Mouse (Mus musculus): ENCODE results near the gene Tcea2. TPM values are rescaled to one million over a fixed set of nuclear protein-coding genes. Genes with fewer than 3 reads are reported as not detected.
A peak's percentile ranks its signal among the peaks of the same experiment; 100 is the strongest.

Gene Tcea2
- polyA plus RNA-seq, 1 experiment from 2014 or later: 25.3 TPM

- Histone ChIP-seq H3K27me3 (replicated peaks; ENCODE audit: control insufficient read depth, insufficient read depth, low read length) (peaks cover 17% of the 10 kb centered on the region), H3K4me2 (ENCODE audit: low read length) (no peak overlapping the region), H3K4me1 (replicated peaks; ENCODE audit: control insufficient read depth, insufficient read depth, low read length) (peaks cover 11% of the 10 kb centered on the region; the same call in 1 of the 2 replicates), H3K9ac (ENCODE audit: low read length) (no peak overlapping the region), H3K36me3 (ENCODE audit: control insufficient read depth, insufficient read depth, low read length) (no peaks in the 10 kb centered on the region), H3K27ac (ENCODE audit: low read depth) (no peak overlapping the region), H3K9me3 (ENCODE audit: control insufficient read depth, low read length) (no peaks in the 10 kb centered on the region), H3K4me3 (ENCODE audit: low read depth, low read length) (no peak overlapping the region)
- no peak for ATAC-seq (replicated peaks; ENCODE audit: low FRiP score, low TSS enrichment, low read depth)
- DNase-seq (ENCODE audit: low spot score): no peak
- 74% methylated on average over 5 of the region's 5 CpGs for WGBS
Observed at GRCm38 (mm10) chr2:181677096-181677754, 2.9 kb upstream of the Tcea2 start.

- no peaks in the 10 kb centered on the region for H3K36me3 ChIP-seq (ENCODE audit: control insufficient read depth, insufficient read depth, low read length)
- H3K4me3 ChIP-seq (ENCODE audit: low read depth, low read length): no peak overlapping the region
- H3K4me1 ChIP-seq (replicated peaks; ENCODE audit: control insufficient read depth, insufficient read depth, low read length): peaks cover 11% of the 10 kb centered on the region; the same call in 1 of the 2 replicates
- H3K27me3 ChIP-seq (replicated peaks; ENCODE audit: control insufficient read depth, insufficient read depth, low read length): peaks cover 12% of the 10 kb centered on the region
- no peak overlapping the region for H3K27ac ChIP-seq (ENCODE audit: low read depth)
- DNase-seq (ENCODE audit: low spot score) (no peak), ATAC-seq (replicated peaks; ENCODE audit: low FRiP score, low TSS enrichment, low read depth) (no peak)
- no peaks in the 10 kb centered on the region for H3K9me3 ChIP-seq (ENCODE audit: control insufficient read depth, low read length)
- 42% methylated on average over 3 of the region's 3 CpGs for WGBS
- H3K4me2 ChIP-seq (ENCODE audit: low read length): no peak overlapping the region
- no peak overlapping the region for H3K9ac ChIP-seq (ENCODE audit: low read length)
Observed at GRCm38 (mm10) chr2:181677755-181678098, 2.4 kb upstream of the Tcea2 start.

- Histone ChIP-seq H3K9me3 (ENCODE audit: control insufficient read depth, low read length) (no peaks in the 10 kb centered on the region), H3K4me1 (replicated peaks; ENCODE audit: control insufficient read depth, insufficient read depth, low read length) (peaks cover 11% of the 10 kb centered on the region; the same call in 1 of the 2 replicates), H3K9ac (ENCODE audit: low read length) (no peak overlapping the region), H3K4me2 (ENCODE audit: low read length) (no peak overlapping the region), H3K27me3 (replicated peaks; ENCODE audit: control insufficient read depth, insufficient read depth, low read length) (0 out of 2 replicates have a peak, but pooled peaks cover 4% of the 10 kb centered on the region), H3K36me3 (ENCODE audit: control insufficient read depth, insufficient read depth, low read length) (no peaks in the 10 kb centered on the region), H3K4me3 (ENCODE audit: low read depth, low read length) (no peak overlapping the region), H3K27ac (ENCODE audit: low read depth) (no peak overlapping the region)
- 17% methylated on average over 1 of the region's 1 CpGs for WGBS
- DNase-seq (ENCODE audit: low spot score): peak; percentile 76
- peak; percentile 69 for ATAC-seq (replicated peaks; ENCODE audit: low FRiP score, low TSS enrichment, low read depth)
Observed at GRCm38 (mm10) chr2:181678780-181679179, 1.3 kb upstream of the Tcea2 start.

- peak; percentile 75 for DNase-seq (ENCODE audit: low spot score)
- H3K4me3 ChIP-seq (ENCODE audit: low read depth, low read length): peak overlapping the region; percentile 66
- peaks cover 6% of the 10 kb centered on the region; the same call in 1 of the 2 replicates for H3K36me3 ChIP-seq (ENCODE audit: control insufficient read depth, insufficient read depth, low read length)
- H3K27me3 ChIP-seq (replicated peaks; ENCODE audit: control insufficient read depth, insufficient read depth, low read length): no peaks in the 10 kb centered on the region
- H3K4me1 ChIP-seq (replicated peaks; ENCODE audit: control insufficient read depth, insufficient read depth, low read length): peaks cover 6% of the 10 kb centered on the region; the same call in 1 of the 2 replicates
- no peaks in the 10 kb centered on the region for H3K9me3 ChIP-seq (ENCODE audit: control insufficient read depth, low read length)
- no peak overlapping the region; the same call in 1 of the 2 replicates for H3K27ac ChIP-seq (ENCODE audit: low read depth)
- 18% methylated on average over 7 of the region's 7 CpGs for WGBS
- peak; percentile 14 for ATAC-seq (replicated peaks; ENCODE audit: low FRiP score, low TSS enrichment, low read depth)
- H3K4me2 ChIP-seq (ENCODE audit: low read length): peak overlapping the region; percentile 95
- peak overlapping the region; percentile 84 for H3K9ac ChIP-seq (ENCODE audit: low read length)
Observed at GRCm38 (mm10) chr2:181680716-181681117, 607 bp downstream of the Tcea2 start.

- DNase-seq (ENCODE audit: low spot score) (no peak), ATAC-seq (replicated peaks; ENCODE audit: low FRiP score, low TSS enrichment, low read depth) (no peak)
- Histone ChIP-seq H3K27ac (ENCODE audit: low read depth) (no peak overlapping the region), H3K27me3 (replicated peaks; ENCODE audit: control insufficient read depth, insufficient read depth, low read length) (no peaks in the 10 kb centered on the region), H3K4me3 (ENCODE audit: low read depth, low read length) (no peak overlapping the region), H3K9ac (ENCODE audit: low read length) (no peak overlapping the region), H3K36me3 (ENCODE audit: control insufficient read depth, insufficient read depth, low read length) (peaks cover 19% of the 10 kb centered on the region), H3K4me1 (replicated peaks; ENCODE audit: control insufficient read depth, insufficient read depth, low read length) (peaks cover 6% of the 10 kb centered on the region; the same call in 1 of the 2 replicates), H3K9me3 (ENCODE audit: control insufficient read depth, low read length) (no peaks in the 10 kb centered on the region), H3K4me2 (ENCODE audit: low read length) (no peak overlapping the region)
- WGBS: 71% methylated on average over 1 of the region's 1 CpGs
Observed at GRCm38 (mm10) chr2:181681978-181682377, 1.9 kb downstream of the Tcea2 start.

GRCm38 (mm10) chr2:181683381-181683780, 3.3 kb downstream of the Tcea2 start:
- H3K9ac ChIP-seq (ENCODE audit: low read length): no peak overlapping the region
- WGBS: 58% methylated on average over 4 of the region's 4 CpGs

GRCm38 (mm10) chr2:181684713-181685112, 4.6 kb downstream of the Tcea2 start:
- peaks cover 6% of the 10 kb centered on the region; the same call in 1 of the 2 replicates for H3K4me1 ChIP-seq (replicated peaks; ENCODE audit: control insufficient read depth, insufficient read depth, low read length)
- H3K9me3 ChIP-seq (ENCODE audit: control insufficient read depth, low read length): no peaks in the 10 kb centered on the region
- DNase-seq (ENCODE audit: low spot score) (no peak), ATAC-seq (replicated peaks; ENCODE audit: low FRiP score, low TSS enrichment, low read depth) (no peak)
- no peak overlapping the region for H3K4me3 ChIP-seq (ENCODE audit: low read depth, low read length)
- no peak overlapping the region for H3K4me2 ChIP-seq (ENCODE audit: low read length)
- no peak overlapping the region for H3K27ac ChIP-seq (ENCODE audit: low read depth)
- H3K36me3 ChIP-seq (ENCODE audit: control insufficient read depth, insufficient read depth, low read length): peaks cover 46% of the 10 kb centered on the region
- 70% methylated on average over 1 of the region's 1 CpGs for WGBS
- H3K27me3 ChIP-seq (replicated peaks; ENCODE audit: control insufficient read depth, insufficient read depth, low read length): no peaks in the 10 kb centered on the region
- no peak overlapping the region for H3K9ac ChIP-seq (ENCODE audit: low read length)

More at GRCm38 (mm10) chr2:181683381-181683780, 3.3 kb downstream of the Tcea2 start:
- Histone ChIP-seq H3K27ac (ENCODE audit: low read depth) (no peak overlapping the region), H3K4me1 (replicated peaks; ENCODE audit: control insufficient read depth, insufficient read depth, low read length) (peaks cover 6% of the 10 kb centered on the region; the same call in 1 of the 2 replicates), H3K27me3 (replicated peaks; ENCODE audit: control insufficient read depth, insufficient read depth, low read length) (no peaks in the 10 kb centered on the region), H3K4me2 (ENCODE audit: low read length) (no peak overlapping the region), H3K4me3 (ENCODE audit: low read depth, low read length) (no peak overlapping the region), H3K9me3 (ENCODE audit: control insufficient read depth, low read length) (no peaks in the 10 kb centered on the region), H3K36me3 (ENCODE audit: control insufficient read depth, insufficient read depth, low read length) (peaks cover 33% of the 10 kb centered on the region)
- no peak for ATAC-seq (replicated peaks; ENCODE audit: low FRiP score, low TSS enrichment, low read depth)
- DNase-seq (ENCODE audit: low spot score): no peak

- Histone ChIP-seq H3K9ac (ENCODE audit: low read length) (no peak overlapping the region), H3K4me2 (ENCODE audit: low read length) (no peak overlapping the region), H3K27ac (ENCODE audit: low read depth) (no peak overlapping the region), H3K9me3 (ENCODE audit: control insufficient read depth, low read length) (no peaks in the 10 kb centered on the region), H3K4me1 (replicated peaks; ENCODE audit: control insufficient read depth, insufficient read depth, low read length) (peaks cover 5% of the 10 kb centered on the region; the same call in 1 of the 2 replicates), H3K4me3 (ENCODE audit: low read depth, low read length) (no peak overlapping the region), H3K27me3 (replicated peaks; ENCODE audit: control insufficient read depth, insufficient read depth, low read length) (no peaks in the 10 kb centered on the region), H3K36me3 (ENCODE audit: control insufficient read depth, insufficient read depth, low read length) (peaks cover 47% of the 10 kb centered on the region)
- ATAC-seq (replicated peaks; ENCODE audit: low FRiP score, low TSS enrichment, low read depth) (no peak), DNase-seq (ENCODE audit: low spot score) (no peak)
- WGBS: 92% methylated on average over 4 of the region's 4 CpGs
Observed at GRCm38 (mm10) chr2:181685686-181686085, 5.6 kb downstream of the Tcea2 start.

- no peak overlapping the region for H3K27ac ChIP-seq (ENCODE audit: low read depth)
- no peaks in the 10 kb centered on the region for H3K27me3 ChIP-seq (replicated peaks; ENCODE audit: control insufficient read depth, insufficient read depth, low read length)
- no peak overlapping the region for H3K9ac ChIP-seq (ENCODE audit: low read length)
- no peak for ATAC-seq (replicated peaks; ENCODE audit: low FRiP score, low TSS enrichment, low read depth)
- DNase-seq (ENCODE audit: low spot score): no peak
- H3K36me3 ChIP-seq (ENCODE audit: control insufficient read depth, insufficient read depth, low read length): peaks cover 47% of the 10 kb centered on the region
- H3K4me1 ChIP-seq (replicated peaks; ENCODE audit: control insufficient read depth, insufficient read depth, low read length): no peaks in the 10 kb centered on the region
- no peak overlapping the region for H3K4me3 ChIP-seq (ENCODE audit: low read depth, low read length)
- H3K9me3 ChIP-seq (ENCODE audit: control insufficient read depth, low read length): no peaks in the 10 kb centered on the region
- no peak overlapping the region for H3K4me2 ChIP-seq (ENCODE audit: low read length)
- WGBS: 95% methylated on average over 8 of the region's 8 CpGs
Observed at GRCm38 (mm10) chr2:181687586-181687985, 7.5 kb downstream of the Tcea2 start.
